Mouse (Mus musculus) CD4-positive, CD25-positive, alpha-beta regulatory T cell, adult 2 months (primary cell): ENCODE data around the gene Rilpl1.

Experiments
- DNase-seq: peaks from one replicate; pipeline ENCODE4 v3.0.0-alpha.2; 2012; ENCODE audit warnings: low read depth, low spot score

Gene Rilpl1

DNA sequence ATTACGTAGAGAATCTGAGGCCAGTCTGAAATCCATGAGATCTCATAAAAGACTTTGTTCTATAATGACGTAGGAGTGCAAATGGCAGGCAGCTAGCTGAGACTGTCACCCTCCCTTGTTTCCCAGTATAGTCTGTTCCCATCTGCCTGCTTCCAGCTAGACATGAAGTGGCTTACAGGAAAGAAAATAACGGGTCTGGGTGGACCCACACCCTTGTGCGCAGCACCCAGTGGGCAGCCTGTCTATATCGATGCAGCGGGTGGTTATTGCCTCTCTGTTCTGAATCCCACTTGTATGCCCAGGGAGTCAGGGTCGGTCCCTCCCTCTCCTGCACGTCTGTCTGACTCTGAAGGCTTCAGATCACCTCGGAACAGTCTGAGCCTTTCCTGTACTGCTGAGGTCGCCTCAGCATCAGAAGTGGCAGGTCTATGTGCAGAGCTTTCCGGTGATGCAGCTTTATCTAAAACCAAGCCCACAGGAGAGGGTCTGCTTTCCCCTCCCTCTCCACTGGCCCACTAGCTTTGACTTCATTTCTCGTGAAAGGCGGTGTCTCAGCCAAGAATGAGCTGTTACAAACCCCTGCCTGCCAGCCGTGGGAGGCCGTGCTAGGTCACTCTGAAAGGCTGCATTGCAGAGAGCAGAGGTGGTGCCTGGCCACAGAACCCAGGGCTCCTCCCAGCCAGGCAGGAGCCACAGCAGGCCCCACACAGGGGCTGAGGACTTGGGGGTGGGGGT lies 78.5 kb downstream of the Rilpl1 start:
- DNase-seq, result no peak

GRCm38 (mm10) chr5:124450641-124451340 lies 80.4 kb downstream of the Rilpl1 start:
- DNase-seq, result no peak

GRCm38 (mm10) chr5:124450051-124450450 lies 81.1 kb downstream of the Rilpl1 start:
- DNase-seq, result no peak

GRCm38 (mm10) chr5:124449494-124449893 lies 81.7 kb downstream of the Rilpl1 start:
- DNase-seq, result no peak

- DNase-seq, result peak; percentile 33
These were observed 84.8 kb downstream of the Rilpl1 start for GRCm38 (mm10) chr5:124446301-124446881.

GRCm38 (mm10) chr5:124445621-124446293 lies 85.4 kb downstream of the Rilpl1 start:
- peak; percentile 57 for DNase-seq

- peak; percentile 85 for DNase-seq
These were observed 86.3 kb downstream of the Rilpl1 start for GRCm38 (mm10) chr5:124444661-124445561.

GRCm38 (mm10) chr5:124444208-124444607 lies 87.0 kb downstream of the Rilpl1 start:
- DNase-seq, result no peak
